Mouse (Mus musculus) limb, embryonic 12.5 days (tissue): ENCODE results near the gene Adam17. TPM values are rescaled to one million over a fixed set of nuclear protein-coding genes. Genes with fewer than 3 reads are reported as not detected.

Experiments used
- ATAC-seq: fragments of 200-750 bp; cut with Nextera tagmentation; 2 replicates; pipeline ENCODE4 v1.8.0; 2017; ENCODE audit warnings: low read depth, moderate TSS enrichment; ENCODE audit not compliant: insufficient number of reproducible peaks, insufficient read depth, low FRiP score, low TSS enrichment
- H3K27ac ChIP-seq: fragments of 300-500 bp; sonication (generic); 2 replicates; pipeline ENCODE4 v1.5.1; 2016; ENCODE audit warnings: mild to moderate bottlenecking, moderate library complexity
- H3K27me3 ChIP-seq: fragments of 300-500 bp; sonication (generic); 2 replicates; pipeline ENCODE4 v1.6.1; 2016; ENCODE audit warnings: mild to moderate bottlenecking, moderate library complexity
- H3K36me3 ChIP-seq: fragments of 300-500 bp; sonication (generic); 2 replicates; pipeline ENCODE4 v1.6.1; 2016; ENCODE audit warnings: mild to moderate bottlenecking, moderate library complexity
- H3K4me1 ChIP-seq: fragments of 300-500 bp; sonication (generic); replicated peaks from 2 replicates; pipeline ENCODE4 v1.6.1; 2016
- H3K4me2 ChIP-seq: fragments of 300-500 bp; sonication (generic); 2 replicates; pipeline ENCODE4 v1.6.1; 2016; ENCODE audit warnings: mild to moderate bottlenecking, moderate library complexity
- H3K4me3 ChIP-seq: fragments of 300-500 bp; sonication (generic); replicated peaks from 2 replicates; pipeline ENCODE4 v1.5.1; 2016; ENCODE audit warnings: mild to moderate bottlenecking
- H3K9ac ChIP-seq: fragments of 300-500 bp; sonication (generic); replicated peaks from 2 replicates; pipeline ENCODE4 v1.6.1; 2016; ENCODE audit warnings: mild to moderate bottlenecking, moderate library complexity
- H3K9me3 ChIP-seq: fragments of 300-500 bp; sonication (generic); 2 replicates; pipeline ENCODE4 v1.6.1; 2016; ENCODE audit warnings: mild to moderate bottlenecking, moderate library complexity
- WGBS: fragments of 180-500 bp; shearing (Covaris S2); methylation state at CpG from one replicate; pipeline ENCODE4 v1.1.7; 2016; 5-methylcytosine and 5-hydroxymethylcytosine counted together
- polyA plus RNA-seq: library from polyadenylated mRNA; unstranded; fragments of >200 nt; fragmentation: Nextera tagmentation; extraction: Ambion mirVana; gene quantifications from 2 replicates; pipeline ENCODE4 v1.2.1, GENCODE M21; 2016

Gene Adam17
- polyA plus RNA-seq, 1 experiment from 2014 or later: 47.6 TPM

- no peak overlapping the region for H3K4me3 ChIP-seq
- no peak overlapping the region for H3K9ac ChIP-seq
- H3K36me3 ChIP-seq: peaks cover 76% of the 10 kb centered on the region
- H3K4me1 ChIP-seq: no peaks in the 10 kb centered on the region
- no peak for ATAC-seq
- no peaks in the 10 kb centered on the region for H3K27me3 ChIP-seq
- H3K9me3 ChIP-seq: no peaks in the 10 kb centered on the region
- no peak overlapping the region for H3K4me2 ChIP-seq
- H3K27ac ChIP-seq: no peak overlapping the region
- WGBS: 85% methylated on average over 7 of the region's 7 CpGs
These were observed 23.1 kb downstream of the Adam17 start for GRCm38 (mm10) chr12:21350113-21350876.

DNA sequence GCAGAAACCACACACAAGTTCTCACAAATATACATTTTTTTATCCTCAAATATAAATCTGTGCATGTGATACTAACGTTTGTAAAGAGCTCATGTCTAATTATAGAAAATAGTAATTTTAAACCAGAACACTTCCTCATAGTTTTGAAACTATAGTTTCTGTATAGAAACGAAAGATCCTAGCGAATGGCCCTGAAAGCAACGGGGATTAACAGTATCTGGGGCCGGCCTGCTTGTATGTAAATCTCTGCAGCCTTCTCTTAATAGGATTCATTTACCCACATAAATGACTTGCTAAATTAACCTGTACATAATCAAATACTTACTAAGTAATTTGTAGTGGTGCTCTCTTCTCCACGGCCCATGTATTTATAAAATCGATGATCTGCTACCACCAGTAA is 26.5 kb downstream of the Adam17 start:
- no peaks in the 10 kb centered on the region for H3K9me3 ChIP-seq
- H3K4me2 ChIP-seq: no peak overlapping the region
- no peak overlapping the region for H3K4me3 ChIP-seq
- H3K4me1 ChIP-seq: no peaks in the 10 kb centered on the region
- WGBS: 90% methylated on average over 7 of the region's 7 CpGs
- H3K9ac ChIP-seq: no peak overlapping the region
- no peak for ATAC-seq
- peaks cover 74% of the 10 kb centered on the region for H3K36me3 ChIP-seq
- no peaks in the 10 kb centered on the region for H3K27me3 ChIP-seq
- H3K27ac ChIP-seq: no peak overlapping the region

GRCm38 (mm10) chr12:21340674-21341073 is 32.8 kb downstream of the Adam17 start:
- Histone ChIP-seq H3K4me1 (no peaks in the 10 kb centered on the region), H3K4me2 (no peak overlapping the region), H3K9me3 (no peaks in the 10 kb centered on the region), H3K27ac (no peak overlapping the region), H3K9ac (no peak overlapping the region), H3K36me3 (peaks cover 68% of the 10 kb centered on the region), H3K4me3 (no peak overlapping the region), H3K27me3 (no peaks in the 10 kb centered on the region)
- no peak for ATAC-seq
- WGBS: 95% methylated on average over 5 of the region's 5 CpGs

DNA sequence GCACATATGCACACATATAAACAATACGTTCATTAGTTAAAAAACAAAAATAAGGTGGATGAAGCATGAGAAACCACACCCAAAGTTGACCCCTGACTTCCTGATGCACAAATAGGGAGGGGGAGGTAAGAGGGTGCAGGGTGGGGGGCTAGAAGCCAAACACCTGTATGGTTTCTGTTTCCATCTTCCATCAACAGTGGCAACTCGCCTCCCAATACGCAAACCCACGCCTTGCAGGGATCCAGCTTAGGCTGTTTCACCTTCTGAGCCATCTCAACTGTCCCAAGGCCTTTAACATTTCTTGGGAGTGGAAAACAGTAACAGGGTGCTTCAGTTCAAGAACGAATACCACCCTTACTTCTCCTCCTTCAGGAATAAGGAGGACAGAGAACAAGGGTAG is 36.3 kb downstream of the Adam17 start:
- Histone ChIP-seq H3K4me2 (no peak overlapping the region), H3K9me3 (no peaks in the 10 kb centered on the region), H3K9ac (no peak overlapping the region), H3K27me3 (no peaks in the 10 kb centered on the region), H3K36me3 (peaks cover 77% of the 10 kb centered on the region), H3K4me3 (no peak overlapping the region), H3K4me1 (no peaks in the 10 kb centered on the region), H3K27ac (no peak overlapping the region)
- ATAC-seq: no peak
- 92% methylated on average over 5 of the region's 5 CpGs for WGBS

DNA sequence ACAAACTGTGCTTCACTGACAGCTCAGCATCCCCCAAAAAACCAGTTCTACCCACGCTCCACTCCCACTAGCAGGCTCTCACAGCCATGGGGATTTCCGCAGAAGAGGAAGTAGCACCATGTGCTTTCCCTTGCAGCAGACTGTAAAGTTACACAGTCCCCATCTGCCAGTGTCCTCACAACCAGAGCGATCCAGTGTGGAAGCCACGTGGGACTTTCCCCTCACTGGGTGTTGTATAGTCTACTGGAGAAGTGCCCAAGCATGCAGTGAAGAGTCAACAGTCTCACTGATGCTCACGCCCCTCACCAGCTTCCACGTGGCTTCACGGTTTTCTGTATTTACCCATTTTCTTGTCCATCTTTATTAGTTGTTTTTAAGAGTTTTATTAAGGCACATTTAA is 37.6 kb downstream of the Adam17 start:
- Histone ChIP-seq H3K27me3 (no peaks in the 10 kb centered on the region), H3K36me3 (peaks cover 82% of the 10 kb centered on the region), H3K4me2 (no peak overlapping the region), H3K27ac (no peak overlapping the region), H3K9ac (no peak overlapping the region), H3K9me3 (no peaks in the 10 kb centered on the region), H3K4me3 (no peak overlapping the region), H3K4me1 (no peaks in the 10 kb centered on the region)
- WGBS: 88% methylated on average over 7 of the region's 7 CpGs
- no peak for ATAC-seq

- Histone ChIP-seq H3K9ac (no peak overlapping the region), H3K27me3 (no peaks in the 10 kb centered on the region), H3K4me2 (no peak overlapping the region), H3K4me3 (no peak overlapping the region), H3K9me3 (no peaks in the 10 kb centered on the region), H3K4me1 (no peaks in the 10 kb centered on the region), H3K27ac (no peak overlapping the region), H3K36me3 (peaks cover 80% of the 10 kb centered on the region)
- WGBS: 97% methylated on average over 5 of the region's 5 CpGs
- no peak for ATAC-seq
These were observed 39.7 kb downstream of the Adam17 start for GRCm38 (mm10) chr12:21333766-21334165.

DNA sequence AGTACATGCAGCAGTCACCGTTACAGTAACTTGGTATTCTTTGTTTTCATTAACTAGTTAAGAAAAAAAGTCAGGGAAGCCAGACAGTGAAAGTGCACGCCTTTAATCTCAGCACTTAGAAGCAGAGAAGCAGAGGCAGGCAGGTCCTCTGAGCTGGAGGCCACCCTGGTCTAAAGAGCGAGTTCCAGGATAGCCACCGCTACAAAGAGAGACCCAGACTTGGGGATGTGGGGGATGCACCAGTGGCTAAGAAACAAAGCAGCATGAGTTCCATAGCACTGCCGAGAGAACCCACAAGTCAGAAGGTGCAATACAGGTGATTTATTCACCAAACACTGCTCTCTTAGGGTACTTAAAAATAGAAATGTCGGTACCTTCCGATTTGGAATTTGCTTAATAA is 40.4 kb downstream of the Adam17 start:
- H3K27ac ChIP-seq: no peak overlapping the region
- H3K4me2 ChIP-seq: no peak overlapping the region
- no peak for ATAC-seq
- H3K4me3 ChIP-seq: no peak overlapping the region
- H3K4me1 ChIP-seq: no peaks in the 10 kb centered on the region
- peaks cover 86% of the 10 kb centered on the region for H3K36me3 ChIP-seq
- 94% methylated on average over 7 of the region's 7 CpGs for WGBS
- no peak overlapping the region for H3K9ac ChIP-seq
- no peaks in the 10 kb centered on the region for H3K9me3 ChIP-seq
- no peaks in the 10 kb centered on the region for H3K27me3 ChIP-seq

- Histone ChIP-seq H3K27ac (no peak overlapping the region), H3K4me3 (no peak overlapping the region), H3K4me1 (no peaks in the 10 kb centered on the region), H3K27me3 (no peaks in the 10 kb centered on the region), H3K9me3 (no peaks in the 10 kb centered on the region), H3K36me3 (peaks cover 95% of the 10 kb centered on the region), H3K4me2 (no peak overlapping the region), H3K9ac (no peak overlapping the region)
- 79% methylated on average over 6 of the region's 6 CpGs for WGBS
- ATAC-seq: no peak
These were observed 41.7 kb downstream of the Adam17 start for GRCm38 (mm10) chr12:21331711-21332110.

DNA sequence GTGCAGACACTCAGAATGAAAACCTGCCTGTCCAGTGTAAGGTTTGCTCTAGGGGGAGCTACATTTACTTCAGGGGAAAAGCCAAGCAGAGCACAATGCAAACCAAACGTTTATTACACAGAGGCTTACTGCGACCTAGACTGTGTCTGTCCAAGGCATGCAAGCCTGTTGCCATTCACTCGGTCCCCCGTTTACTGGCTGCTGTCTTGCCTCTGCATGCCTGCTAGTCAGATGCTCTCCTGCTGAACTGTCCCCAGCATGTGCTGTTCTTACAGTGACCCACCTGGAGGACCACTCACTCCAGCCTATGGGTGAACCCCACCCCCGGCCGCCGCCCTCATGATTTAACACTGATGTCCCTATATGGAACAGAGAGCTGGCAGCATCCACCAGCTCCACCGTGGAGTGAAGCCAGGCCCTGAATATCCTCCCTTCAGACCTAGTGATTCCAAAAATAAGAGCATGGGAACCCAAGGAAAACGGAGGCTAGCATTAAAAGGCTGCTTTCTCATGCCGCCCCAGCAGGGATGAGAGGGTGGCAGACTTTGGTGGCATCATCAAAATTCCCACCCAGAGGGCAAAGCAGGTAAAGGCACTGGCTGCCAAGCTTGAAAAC is 42.4 kb downstream of the Adam17 start:
- 88% methylated on average over 10 of the region's 10 CpGs for WGBS
- no peaks in the 10 kb centered on the region for H3K27me3 ChIP-seq
- H3K27ac ChIP-seq: no peak overlapping the region
- H3K9me3 ChIP-seq: no peaks in the 10 kb centered on the region
- no peak overlapping the region for H3K4me3 ChIP-seq
- peaks cover 96% of the 10 kb centered on the region for H3K36me3 ChIP-seq
- ATAC-seq: no peak
- no peak overlapping the region for H3K4me2 ChIP-seq
- no peak overlapping the region for H3K9ac ChIP-seq
- no peaks in the 10 kb centered on the region for H3K4me1 ChIP-seq

GRCm38 (mm10) chr12:21329661-21330400 is 43.6 kb downstream of the Adam17 start:
- Histone ChIP-seq H3K27ac (no peak overlapping the region), H3K9ac (no peak overlapping the region), H3K27me3 (no peaks in the 10 kb centered on the region), H3K9me3 (no peaks in the 10 kb centered on the region), H3K36me3 (peaks cover 97% of the 10 kb centered on the region), H3K4me2 (no peak overlapping the region), H3K4me1 (no peaks in the 10 kb centered on the region), H3K4me3 (no peak overlapping the region)
- 89% methylated on average over 9 of the region's 9 CpGs for WGBS
- no peak for ATAC-seq

- no peak overlapping the region for H3K27ac ChIP-seq
These were observed 47.1 kb downstream of the Adam17 start for GRCm38 (mm10) chr12:21326325-21326724.

More at GRCm38 (mm10) chr12:21326325-21326724, 47.1 kb downstream of the Adam17 start:
- ATAC-seq: no peak
- H3K4me3 ChIP-seq: no peak overlapping the region
- H3K36me3 ChIP-seq: peaks cover 92% of the 10 kb centered on the region
- H3K9ac ChIP-seq: no peak overlapping the region
- no peaks in the 10 kb centered on the region for H3K27me3 ChIP-seq
- 89% methylated on average over 3 of the region's 3 CpGs for WGBS
- no peaks in the 10 kb centered on the region for H3K4me1 ChIP-seq
- H3K4me2 ChIP-seq: no peak overlapping the region
- no peaks in the 10 kb centered on the region for H3K9me3 ChIP-seq
